Mouse (Mus musculus): Measurements from ENCODE around the gene Eif4a1. TPM values are rescaled to one million over a fixed set of nuclear protein-coding genes. Genes with fewer than 3 reads are reported as not detected.

Eif4a1 gene
- polyA plus RNA-seq, 1 experiment from 2014 or later: 729 TPM

- no peak overlapping the region for H3K4me2 ChIP-seq (replicated peaks; ENCODE audit: low read depth, low read length)
- no peak overlapping the region for H3K9ac ChIP-seq (ENCODE audit: low read depth, low read length)
- no peaks in the 10 kb centered on the region for H3K36me3 ChIP-seq (ENCODE audit: control insufficient read depth, insufficient read depth, low read length)
- peaks cover 14% of the 10 kb centered on the region; the same call in 1 of the 2 replicates for H3K4me1 ChIP-seq (ENCODE audit: control insufficient read depth, insufficient read depth, low read length)
- no peak for ATAC-seq (ENCODE audit: low FRiP score, low TSS enrichment)
- 47% methylated on average over 11 of the region's 11 CpGs for WGBS
- no peaks in the 10 kb centered on the region for H3K27me3 ChIP-seq (ENCODE audit: control insufficient read depth, insufficient read depth, low read length)
- H3K4me3 ChIP-seq (ENCODE audit: low read length): no peak overlapping the region
- 0 out of 2 replicates have a peak, but pooled peaks cover under 1% of the 10 kb centered on the region for H3K9me3 ChIP-seq (ENCODE audit: control insufficient read depth, low read length)
- H3K27ac ChIP-seq (ENCODE audit: low read depth, low read length): no peak overlapping the region
Observed at GRCm38 (mm10) chr11:69693421-69693965, 21.3 kb upstream of the Eif4a1 start.

- no peaks in the 10 kb centered on the region for H3K9me3 ChIP-seq (ENCODE audit: control insufficient read depth, low read length)
- no peak overlapping the region for H3K9ac ChIP-seq (ENCODE audit: low read depth, low read length)
- no peaks in the 10 kb centered on the region for H3K27me3 ChIP-seq (ENCODE audit: control insufficient read depth, insufficient read depth, low read length)
- 80% methylated on average over 6 of the region's 6 CpGs for WGBS
- no peak overlapping the region for H3K4me3 ChIP-seq (ENCODE audit: low read length)
- H3K27ac ChIP-seq (ENCODE audit: low read depth, low read length): no peak overlapping the region
- no peak overlapping the region for H3K4me2 ChIP-seq (replicated peaks; ENCODE audit: low read depth, low read length)
- H3K36me3 ChIP-seq (ENCODE audit: control insufficient read depth, insufficient read depth, low read length): no peaks in the 10 kb centered on the region
- H3K4me1 ChIP-seq (ENCODE audit: control insufficient read depth, insufficient read depth, low read length): peaks cover 14% of the 10 kb centered on the region; the same call in 1 of the 2 replicates
- ATAC-seq (ENCODE audit: low FRiP score, low TSS enrichment): no peak
Observed at GRCm38 (mm10) chr11:69692863-69693262, 20.6 kb upstream of the Eif4a1 start.

GRCm38 (mm10) chr11:69692196-69692811, 20.1 kb upstream of the Eif4a1 start:
- 72% methylated on average over 9 of the region's 9 CpGs for WGBS
- Histone ChIP-seq H3K4me2 (replicated peaks; ENCODE audit: low read depth, low read length) (no peak overlapping the region), H3K9me3 (ENCODE audit: control insufficient read depth, low read length) (no peaks in the 10 kb centered on the region), H3K9ac (ENCODE audit: low read depth, low read length) (no peak overlapping the region), H3K36me3 (ENCODE audit: control insufficient read depth, insufficient read depth, low read length) (no peaks in the 10 kb centered on the region), H3K27ac (ENCODE audit: low read depth, low read length) (no peak overlapping the region), H3K27me3 (ENCODE audit: control insufficient read depth, insufficient read depth, low read length) (no peaks in the 10 kb centered on the region), H3K4me3 (ENCODE audit: low read length) (no peak overlapping the region), H3K4me1 (ENCODE audit: control insufficient read depth, insufficient read depth, low read length) (peaks cover 14% of the 10 kb centered on the region; the same call in 1 of the 2 replicates)
- ATAC-seq (ENCODE audit: low FRiP score, low TSS enrichment): no peak

GRCm38 (mm10) chr11:69689891-69690290, 17.7 kb upstream of the Eif4a1 start:
- 100% methylated on average over 1 of the region's 1 CpGs for WGBS
- no peak for ATAC-seq (ENCODE audit: low FRiP score, low TSS enrichment)
- H3K4me2 ChIP-seq (replicated peaks; ENCODE audit: low read depth, low read length): no peak overlapping the region
- peaks cover 24% of the 10 kb centered on the region; the same call in 1 of the 2 replicates for H3K4me1 ChIP-seq (ENCODE audit: control insufficient read depth, insufficient read depth, low read length)
- no peak overlapping the region for H3K9ac ChIP-seq (ENCODE audit: low read depth, low read length)
- H3K27ac ChIP-seq (ENCODE audit: low read depth, low read length): no peak overlapping the region
- H3K4me3 ChIP-seq (ENCODE audit: low read length): no peak overlapping the region
- no peaks in the 10 kb centered on the region for H3K36me3 ChIP-seq (ENCODE audit: control insufficient read depth, insufficient read depth, low read length)
- H3K27me3 ChIP-seq (ENCODE audit: control insufficient read depth, insufficient read depth, low read length): no peaks in the 10 kb centered on the region
- no peaks in the 10 kb centered on the region for H3K9me3 ChIP-seq (ENCODE audit: control insufficient read depth, low read length)

GRCm38 (mm10) chr11:69687061-69687460, 14.8 kb upstream of the Eif4a1 start:
- no peak for ATAC-seq (ENCODE audit: low FRiP score, low TSS enrichment)
- Histone ChIP-seq H3K27me3 (ENCODE audit: control insufficient read depth, insufficient read depth, low read length) (no peaks in the 10 kb centered on the region), H3K4me3 (ENCODE audit: low read length) (no peak overlapping the region), H3K4me2 (replicated peaks; ENCODE audit: low read depth, low read length) (no peak overlapping the region), H3K27ac (ENCODE audit: low read depth, low read length) (no peak overlapping the region), H3K4me1 (ENCODE audit: control insufficient read depth, insufficient read depth, low read length) (peaks cover 23% of the 10 kb centered on the region; the same call in 1 of the 2 replicates), H3K9me3 (ENCODE audit: control insufficient read depth, low read length) (no peaks in the 10 kb centered on the region), H3K9ac (ENCODE audit: low read depth, low read length) (0 out of 2 replicates have a peak overlapping the region, but pooled peaks have one; percentile 12), H3K36me3 (ENCODE audit: control insufficient read depth, insufficient read depth, low read length) (no peaks in the 10 kb centered on the region)
- 54% methylated on average over 5 of the region's 5 CpGs for WGBS

- ATAC-seq (ENCODE audit: low FRiP score, low TSS enrichment): no peak
- Histone ChIP-seq H3K9me3 (ENCODE audit: control insufficient read depth, low read length) (no peaks in the 10 kb centered on the region), H3K27me3 (ENCODE audit: control insufficient read depth, insufficient read depth, low read length) (no peaks in the 10 kb centered on the region), H3K27ac (ENCODE audit: low read depth, low read length) (0 out of 2 replicates have a peak overlapping the region, but pooled peaks have one; percentile 19), H3K9ac (ENCODE audit: low read depth, low read length) (no peak overlapping the region), H3K36me3 (ENCODE audit: control insufficient read depth, insufficient read depth, low read length) (no peaks in the 10 kb centered on the region), H3K4me3 (ENCODE audit: low read length) (no peak overlapping the region), H3K4me2 (replicated peaks; ENCODE audit: low read depth, low read length) (no peak overlapping the region), H3K4me1 (ENCODE audit: control insufficient read depth, insufficient read depth, low read length) (peaks cover 23% of the 10 kb centered on the region; the same call in 1 of the 2 replicates)
- 17% methylated on average over 4 of the region's 4 CpGs for WGBS
Observed at GRCm38 (mm10) chr11:69686377-69686776, 14.2 kb upstream of the Eif4a1 start.

GRCm38 (mm10) chr11:69685526-69686148, 13.4 kb upstream of the Eif4a1 start, which contains the start of gene Tnfsf13:
Gene Tnfsf13 (minus strand): TSS chr11:69685784.
- no peak within 1 kb of the TSS for H3K4me3 ChIP-seq (ENCODE audit: low read length)
- peak within 1 kb of the TSS; percentile 47; the same call in 1 of the 2 replicates for H3K27ac ChIP-seq (ENCODE audit: low read depth, low read length)
- 73% methylated on average over 10 of the region's 10 CpGs for WGBS
- H3K9me3 ChIP-seq (ENCODE audit: control insufficient read depth, low read length): no peaks in the 10 kb centered on the region
- H3K9ac ChIP-seq (ENCODE audit: low read depth, low read length): no peak within 1 kb of the TSS
- H3K4me2 ChIP-seq (replicated peaks; ENCODE audit: low read depth, low read length): no peak within 1 kb of the TSS; the same call in 1 of the 2 replicates
- H3K27me3 ChIP-seq (ENCODE audit: control insufficient read depth, insufficient read depth, low read length): no peaks in the 10 kb centered on the region
- peaks cover 23% of the 10 kb centered on the region; the same call in 1 of the 2 replicates for H3K4me1 ChIP-seq (ENCODE audit: control insufficient read depth, insufficient read depth, low read length)
- no peak for ATAC-seq (ENCODE audit: low FRiP score, low TSS enrichment)
- H3K36me3 ChIP-seq (ENCODE audit: control insufficient read depth, insufficient read depth, low read length): no peaks in the 10 kb centered on the region

- no peaks in the 10 kb centered on the region for H3K9me3 ChIP-seq (ENCODE audit: control insufficient read depth, low read length)
- peaks cover 5% of the 10 kb centered on the region; the same call in 1 of the 2 replicates for H3K36me3 ChIP-seq (ENCODE audit: control insufficient read depth, insufficient read depth, low read length)
- 86% methylated on average over 6 of the region's 6 CpGs for WGBS
- no peak overlapping the region for H3K4me3 ChIP-seq (ENCODE audit: low read length)
- ATAC-seq (ENCODE audit: low FRiP score, low TSS enrichment): no peak
- no peak overlapping the region for H3K4me2 ChIP-seq (replicated peaks; ENCODE audit: low read depth, low read length)
- no peak overlapping the region for H3K9ac ChIP-seq (ENCODE audit: low read depth, low read length)
- no peak overlapping the region for H3K27ac ChIP-seq (ENCODE audit: low read depth, low read length)
- peaks cover 28% of the 10 kb centered on the region; the same call in 1 of the 2 replicates for H3K4me1 ChIP-seq (ENCODE audit: control insufficient read depth, insufficient read depth, low read length)
- H3K27me3 ChIP-seq (ENCODE audit: control insufficient read depth, insufficient read depth, low read length): no peaks in the 10 kb centered on the region
Observed at GRCm38 (mm10) chr11:69684936-69685335, 12.7 kb upstream of the Eif4a1 start.

All from kidney, embryonic 14.5 days (tissue).